Mouse (Mus musculus) mouse trophoblast stem cell (cell line): ENCODE data around the gene Mmrn1.

Experiments
- in situ Hi-C, 2 experiments: fragments of 300-500 bp; cut with MseI, MboI; formaldehyde crosslinking; loops; 2 replicates in 1 of 2; 3 replicates in 1 of 2; pipeline ENCODE4 v1.15.1; 2025

The Mmrn1 gene

GRCm38 (mm10) chr6:60924676-60925075 lies at the start of gene Mmrn1:
Mmrn1 (plus strand) TSS chr6:60924976.
- in situ Hi-C loops = loop anchor here (25.0 kb wide), 2 partner anchors 237 to 362 kb away; no protein-coding TSS in a partner anchor

GRCm38 (mm10) chr6:60880362-60880761 lies 44.4 kb upstream of the Mmrn1 start:
- in situ Hi-C loops = no loop called here

DNA sequence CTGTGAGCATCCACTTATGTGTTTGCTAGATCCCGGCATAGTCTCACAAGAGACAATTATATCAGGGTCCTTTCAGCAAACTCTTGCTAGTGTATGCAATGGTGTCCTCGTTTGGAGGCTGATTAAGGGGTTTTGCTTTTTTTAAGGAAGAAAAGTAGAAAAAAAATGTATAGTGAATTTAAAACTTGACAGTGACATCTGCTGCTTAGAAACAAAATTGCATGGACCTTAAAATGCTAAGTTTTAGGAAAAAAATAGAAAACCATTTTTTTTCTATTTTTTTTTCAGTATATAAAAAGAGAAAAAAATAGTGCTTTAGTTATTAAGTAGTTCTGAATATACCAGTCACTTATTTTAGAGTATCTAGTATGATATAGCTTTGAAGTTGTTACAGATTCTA lies 43.2 kb upstream of the Mmrn1 start:
- in situ Hi-C loops = no loop called here

- in situ Hi-C loops = no loop called here
Observed at GRCm38 (mm10) chr6:60907272-60907671, 17.5 kb upstream of the Mmrn1 start.

DNA sequence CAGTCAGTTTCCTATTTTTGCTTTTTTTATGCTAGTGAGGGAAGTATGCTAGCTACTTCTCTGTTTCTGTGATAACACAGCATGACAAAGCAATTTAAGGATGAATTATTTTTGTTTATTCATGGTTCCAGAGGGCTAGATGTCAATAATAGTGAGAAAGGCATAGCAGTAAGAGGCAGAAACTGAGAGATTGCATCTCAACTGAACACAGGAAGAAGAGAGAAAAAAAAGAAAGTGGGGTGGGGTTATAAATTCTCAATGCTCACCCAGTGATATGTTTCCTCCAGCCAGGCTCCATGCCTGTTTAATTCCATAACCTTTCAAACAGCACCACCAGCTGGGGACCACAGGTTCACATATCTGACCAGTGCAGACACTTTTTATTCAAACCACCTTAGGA lies 6.6 kb downstream of the Mmrn1 start:
- in situ Hi-C loops = loop anchor here (25.0 kb wide), 2 partner anchors 244 to 369 kb away; no protein-coding TSS in a partner anchor

DNA sequence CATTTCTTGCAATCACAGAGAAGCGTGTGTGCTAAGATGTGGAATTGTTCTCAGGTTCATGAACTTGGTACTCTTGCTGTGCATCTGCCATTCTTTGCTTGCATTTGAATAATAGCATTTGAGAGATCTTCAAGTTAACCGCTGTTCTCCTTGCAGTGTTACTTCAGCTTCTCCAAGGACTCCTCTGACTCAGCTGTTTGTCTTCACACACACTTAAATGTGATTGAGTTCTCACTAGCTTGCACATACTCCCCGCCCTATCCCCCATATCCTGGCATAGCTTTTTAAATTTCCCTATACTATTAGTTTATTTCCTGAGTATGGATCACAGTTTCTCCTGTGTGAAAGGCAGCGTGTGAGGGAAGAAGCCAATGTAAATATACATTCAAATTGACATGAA lies 10.1 kb downstream of the Mmrn1 start:
- in situ Hi-C loops = loop anchor here (25.0 kb wide), 2 partner anchors 248 to 373 kb away; no protein-coding TSS in a partner anchor

- in situ Hi-C loops = loop anchor here (25.0 kb wide), 2 partner anchors 248 to 373 kb away; no protein-coding TSS in a partner anchor
Observed at GRCm38 (mm10) chr6:60935448-60936130, 10.8 kb downstream of the Mmrn1 start.

GRCm38 (mm10) chr6:60944178-60944577 lies 19.4 kb downstream of the Mmrn1 start:
- in situ Hi-C loops = loop anchor here (10.0 to 25.0 kb wide), 4 partner anchors 257 to 382 kb away; no protein-coding TSS in a partner anchor

DNA sequence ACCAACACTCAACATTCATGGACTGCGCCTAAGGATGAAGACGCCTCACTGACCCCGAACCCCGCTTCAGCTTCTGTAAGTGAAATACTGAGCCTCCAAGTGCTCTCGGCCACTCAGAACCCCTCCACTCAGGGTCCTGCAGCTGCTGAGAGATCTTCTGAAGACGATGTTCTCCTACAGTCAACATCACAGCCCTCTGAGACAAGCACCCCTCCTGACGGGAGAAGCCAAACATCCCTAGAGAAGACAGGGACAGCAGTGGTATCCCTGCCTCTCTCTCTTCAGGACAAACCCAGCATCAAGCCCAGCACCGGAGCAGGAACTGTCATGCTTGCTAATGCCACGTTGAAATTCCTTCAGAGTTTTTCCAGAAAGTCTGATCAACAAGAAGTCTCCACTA lies 19.8 kb downstream of the Mmrn1 start:
- in situ Hi-C loops = loop anchor here (10.0 to 25.0 kb wide), 4 partner anchors 257 to 382 kb away; no protein-coding TSS in a partner anchor

- in situ Hi-C loops = no loop called here
Observed at GRCm38 (mm10) chr6:60950415-60950814, 25.6 kb downstream of the Mmrn1 start.

DNA sequence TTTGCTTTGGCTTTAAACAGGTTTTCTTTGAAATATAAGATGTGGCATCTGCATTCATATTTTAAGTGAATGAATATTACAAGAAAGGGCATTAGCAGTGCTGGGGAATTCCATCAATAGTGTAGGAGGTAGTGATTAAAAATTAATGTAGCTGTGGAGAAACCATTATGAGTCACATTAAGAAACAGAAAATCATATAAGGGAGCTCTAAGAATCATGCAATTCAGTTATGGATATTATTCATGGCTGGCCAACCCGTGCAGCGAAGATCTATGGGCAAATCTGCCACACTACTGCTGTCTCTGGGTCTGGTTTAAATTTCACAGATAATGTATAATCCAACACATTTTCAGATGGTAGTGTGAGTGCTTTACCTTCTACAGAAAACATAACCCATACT lies 36.5 kb downstream of the Mmrn1 start:
- in situ Hi-C loops = no loop called here

GRCm38 (mm10) chr6:60961838-60962237 lies 37.1 kb downstream of the Mmrn1 start:
- in situ Hi-C loops = no loop called here

- in situ Hi-C loops = no loop called here
Observed at GRCm38 (mm10) chr6:60962668-60963067, 37.9 kb downstream of the Mmrn1 start.

- in situ Hi-C loops = no loop called here
Observed at GRCm38 (mm10) chr6:60963726-60964125, 39.0 kb downstream of the Mmrn1 start.

GRCm38 (mm10) chr6:60966931-60967330 lies 42.2 kb downstream of the Mmrn1 start:
- in situ Hi-C loops = no loop called here

- in situ Hi-C loops = no loop called here
Observed at GRCm38 (mm10) chr6:60969407-60969806, 44.6 kb downstream of the Mmrn1 start.

- in situ Hi-C loops = no loop called here
Observed at GRCm38 (mm10) chr6:60970811-60971210, 46.0 kb downstream of the Mmrn1 start.

GRCm38 (mm10) chr6:60978610-60979009 lies 53.8 kb downstream of the Mmrn1 start:
- in situ Hi-C loops = no loop called here

DNA sequence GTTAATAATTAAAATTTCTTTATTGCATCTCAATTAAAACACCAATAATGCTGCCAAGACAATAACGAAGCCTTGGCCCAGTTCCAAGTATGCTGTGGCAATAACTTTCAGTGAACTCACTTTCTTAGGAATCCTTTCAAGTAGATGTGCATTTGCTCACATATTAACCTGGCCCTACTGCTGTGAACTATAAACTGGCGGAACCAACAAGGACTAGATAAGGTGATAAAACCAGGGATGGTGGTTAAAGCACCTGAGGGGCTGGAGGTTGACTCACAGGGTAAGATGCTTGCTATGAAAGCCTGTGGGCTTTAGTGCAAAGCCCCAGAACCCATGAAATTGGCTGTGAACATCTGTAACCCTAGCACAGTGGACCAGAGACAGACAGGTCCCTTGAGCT lies 54.3 kb downstream of the Mmrn1 start:
- in situ Hi-C loops = no loop called here

DNA sequence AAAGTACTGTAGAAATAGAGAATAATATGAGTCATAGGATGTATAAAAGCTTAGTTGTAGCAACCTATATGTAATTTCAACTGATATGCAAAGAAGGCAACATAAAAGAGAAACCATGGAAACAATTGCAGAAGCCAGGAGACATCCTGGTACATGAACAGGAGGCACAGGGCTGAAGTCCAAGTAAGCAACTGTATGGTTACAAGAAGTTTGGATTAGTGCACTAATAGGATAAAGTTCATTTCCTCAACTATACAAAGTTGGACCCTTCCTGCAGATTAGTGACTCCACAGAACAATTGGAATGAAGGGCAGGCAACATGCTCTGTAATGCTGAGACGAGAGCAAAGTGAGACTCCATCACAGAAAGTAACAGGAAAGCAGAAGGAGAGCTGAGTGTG lies 59.6 kb downstream of the Mmrn1 start:
- in situ Hi-C loops = loop anchor here in 1 of 2 experiments (10.0 kb wide), 1 partner anchor 320 kb away; no protein-coding TSS in a partner anchor

GRCm38 (mm10) chr6:60985919-60986318 lies 61.1 kb downstream of the Mmrn1 start:
- in situ Hi-C loops = loop anchor here in 1 of 2 experiments (10.0 kb wide), 1 partner anchor 319 kb away; no protein-coding TSS in a partner anchor

- in situ Hi-C loops = loop anchor here in 1 of 2 experiments (10.0 kb wide), 1 partner anchor 318 kb away; no protein-coding TSS in a partner anchor
Observed at GRCm38 (mm10) chr6:60986914-60987313, 62.1 kb downstream of the Mmrn1 start.

GRCm38 (mm10) chr6:60987804-60988203 lies 63.0 kb downstream of the Mmrn1 start:
- in situ Hi-C loops = loop anchor here in 1 of 2 experiments (10.0 kb wide), 1 partner anchor 317 kb away; no protein-coding TSS in a partner anchor
